Mouse (Mus musculus) c-Kit-positive CD71-positive TER-119-positive erythroid progenitor cells, embryonic 14.5 days (primary cell): ENCODE measurements around the gene Grip1.
"Not testable (repeated sequence)": the region's sequence is repeated elsewhere in the genome, so short reads cannot be mapped to it uniquely, and the experiment has no call there.

Source experiments
- DNase-seq: peaks from one replicate; pipeline ENCODE4 v3.0.0-alpha.2; 2013; ENCODE audit warnings: low spot score

The Grip1 gene

DNA sequence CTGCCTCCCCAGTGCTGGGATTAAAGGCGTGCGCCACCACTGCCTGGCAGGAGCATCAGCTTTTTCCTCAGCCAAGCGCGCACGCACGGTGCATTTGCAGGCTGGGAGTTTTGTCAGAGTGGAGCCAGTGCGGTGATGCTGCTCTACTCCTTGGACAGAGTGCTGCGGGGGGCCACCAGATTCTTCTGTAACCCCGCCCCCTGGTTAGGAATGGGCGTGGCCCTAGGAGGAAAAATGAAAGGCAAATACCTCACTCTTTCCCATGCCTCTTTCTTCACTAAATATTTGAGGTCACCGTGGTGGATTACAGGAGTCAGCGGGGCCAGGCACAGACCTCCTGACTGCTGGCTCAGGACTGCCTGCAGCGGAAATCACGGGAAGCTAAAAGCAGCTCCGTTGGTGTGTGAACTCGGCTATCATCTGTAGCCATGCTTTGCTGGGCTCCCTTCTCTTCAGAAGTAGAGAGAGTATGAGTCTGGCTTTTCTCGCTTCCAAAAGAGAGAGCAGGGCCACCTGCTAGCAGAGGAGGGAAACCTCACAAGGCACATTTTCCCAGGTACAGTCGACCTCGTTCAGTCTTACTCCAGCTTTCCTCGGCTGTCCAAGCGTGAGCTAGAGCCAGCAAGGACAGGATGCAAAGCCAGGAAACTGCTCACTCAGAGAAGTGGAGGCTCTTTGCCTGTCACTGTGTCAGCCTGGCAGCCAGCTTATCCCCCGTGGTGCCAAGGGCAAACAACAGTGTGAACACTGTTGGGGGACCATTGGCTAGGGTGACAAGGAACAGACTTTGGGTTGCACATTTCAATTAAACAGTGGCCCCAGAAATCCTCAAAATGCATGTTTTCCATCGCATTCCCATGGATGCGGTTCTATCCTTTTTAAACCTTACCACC, 607.9 kb downstream of the Grip1 start:
- no peak for DNase-seq

DNA sequence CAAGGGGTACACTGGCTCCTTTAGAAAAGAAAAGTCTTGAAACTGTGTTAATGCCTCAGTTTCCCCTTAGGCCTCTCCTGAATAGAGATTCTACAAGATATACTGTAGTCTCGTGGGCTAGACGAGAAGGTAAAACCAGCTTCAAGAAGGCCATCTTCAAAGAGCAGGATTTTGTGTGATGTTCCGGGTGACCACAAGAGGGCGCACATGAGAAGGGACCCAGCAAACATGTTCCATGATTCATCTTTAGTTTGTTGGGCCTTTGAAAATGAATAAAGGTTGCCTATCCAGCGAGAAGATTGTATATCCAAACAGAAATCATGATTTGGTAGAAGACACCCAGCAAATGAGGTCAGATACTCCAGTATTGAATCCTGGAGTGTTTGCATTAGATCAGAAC, 610.8 kb downstream of the Grip1 start:
- peak; percentile 50 for DNase-seq

DNA sequence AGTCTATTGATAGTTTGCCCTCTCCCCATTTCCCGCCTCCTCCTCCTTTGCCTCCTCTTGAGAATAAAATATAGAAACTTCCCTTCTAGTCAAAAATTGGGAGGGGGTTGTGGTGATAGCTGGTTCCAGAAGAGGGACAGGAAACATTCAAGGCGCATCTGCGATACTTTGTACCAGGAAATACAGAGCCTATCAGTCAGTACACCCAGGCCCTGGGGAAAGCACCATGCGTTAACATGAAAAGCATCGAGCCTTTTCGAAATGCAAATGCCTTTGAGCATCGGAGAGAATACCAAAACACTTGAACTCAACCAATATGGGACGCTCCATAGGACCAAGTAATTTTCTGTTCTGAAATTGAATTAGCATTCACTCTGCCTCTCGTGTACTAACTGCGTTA, 612.7 kb downstream of the Grip1 start:
- DNase-seq, result no peak

DNA sequence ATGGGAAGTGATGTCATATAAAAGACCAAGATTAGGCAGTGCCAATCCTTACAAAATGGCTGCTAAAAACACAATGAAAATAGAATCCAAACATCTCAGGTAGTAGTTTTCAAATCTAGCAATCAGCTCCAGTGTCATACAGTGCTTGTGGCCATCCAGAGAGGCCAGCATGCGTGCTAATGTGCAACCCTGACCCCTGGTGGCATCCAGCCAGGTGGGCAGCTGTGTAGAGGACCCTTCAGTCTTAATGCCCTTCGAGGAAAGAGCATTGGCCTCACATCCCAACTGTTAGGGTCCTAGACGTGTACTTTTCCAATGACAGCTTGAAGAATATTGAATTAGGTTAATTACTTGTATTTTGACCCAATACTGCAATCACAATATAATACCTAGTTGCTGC, 624.2 kb downstream of the Grip1 start:
- DNase-seq, result no peak

DNA sequence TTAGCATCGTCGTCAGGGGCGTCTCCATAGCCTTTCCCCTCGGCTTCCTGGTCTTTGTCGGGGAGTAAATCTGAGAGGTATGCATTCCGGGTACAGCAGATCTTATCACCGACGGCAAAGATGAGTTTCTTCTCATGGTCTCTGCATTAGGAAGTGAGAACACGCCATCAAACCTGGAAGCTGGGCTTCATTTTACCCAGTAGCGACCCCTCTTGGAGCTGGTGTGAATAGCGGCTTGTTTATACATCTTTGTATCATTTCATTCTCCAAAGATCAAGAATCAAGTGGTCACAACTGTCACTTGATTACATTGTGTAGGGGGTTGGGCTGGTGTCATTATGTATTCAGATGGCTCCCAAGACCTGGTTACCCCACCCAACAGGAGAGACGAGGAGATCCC, 638.9 kb downstream of the Grip1 start:
- DNase-seq, result no peak

DNA sequence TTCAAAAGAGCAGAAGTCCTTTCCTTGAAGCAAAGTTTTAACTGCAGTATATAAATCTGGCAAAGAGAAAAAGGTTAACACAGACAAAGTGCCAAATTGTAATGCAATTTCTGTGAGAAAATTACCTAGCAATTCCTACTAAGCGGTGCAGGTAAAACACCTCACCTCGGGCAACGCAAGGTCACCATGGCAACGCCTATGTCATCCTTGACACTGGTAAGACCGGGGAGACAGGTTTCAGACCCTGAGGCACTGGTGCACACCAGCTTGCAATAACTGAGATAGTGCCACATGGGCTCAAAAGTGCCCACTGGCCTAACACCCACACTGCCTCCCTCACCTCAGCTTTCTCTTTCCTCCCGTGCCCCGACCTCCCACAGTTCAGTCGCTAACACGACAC, 641.5 kb downstream of the Grip1 start:
- no peak for DNase-seq

DNA sequence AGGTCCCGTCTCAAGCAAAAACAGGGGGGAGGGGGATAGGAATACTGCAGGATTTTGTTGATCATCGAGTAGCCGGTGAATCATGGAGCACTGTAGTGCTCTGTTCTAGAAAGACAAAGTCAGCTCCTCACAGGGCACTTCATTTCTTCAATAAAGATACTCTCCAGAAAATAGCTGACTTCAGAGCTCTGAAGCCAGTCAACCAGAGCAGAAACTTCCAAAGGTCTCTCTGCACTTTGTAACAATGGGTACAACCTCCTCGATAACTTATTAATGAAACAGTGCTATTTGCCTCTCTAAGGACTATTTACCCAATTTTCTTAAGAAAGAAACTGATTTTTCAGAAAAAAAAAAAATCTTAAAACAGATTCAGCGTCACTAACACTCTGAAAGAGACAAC, 642.1 kb downstream of the Grip1 start:
- DNase-seq, result no peak

DNA sequence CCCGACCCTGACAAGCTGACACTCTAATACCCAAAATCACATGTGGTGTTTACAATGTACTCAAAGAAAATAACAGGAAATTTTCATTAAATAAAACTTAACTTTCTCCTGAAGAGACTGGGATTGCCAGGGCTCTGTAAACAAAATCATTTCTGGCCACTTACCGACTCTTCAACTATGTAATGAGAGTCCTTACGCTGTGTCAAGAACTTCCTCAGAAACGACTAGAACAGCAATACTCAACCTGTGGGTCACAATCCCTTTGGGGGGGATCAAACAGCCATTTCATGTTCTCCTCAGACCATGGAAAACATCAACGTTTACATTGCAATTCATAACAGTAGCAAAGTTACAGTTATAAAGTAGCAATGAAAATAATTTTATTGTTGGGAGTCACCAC, 643.9 kb downstream of the Grip1 start:
- no peak for DNase-seq

DNA sequence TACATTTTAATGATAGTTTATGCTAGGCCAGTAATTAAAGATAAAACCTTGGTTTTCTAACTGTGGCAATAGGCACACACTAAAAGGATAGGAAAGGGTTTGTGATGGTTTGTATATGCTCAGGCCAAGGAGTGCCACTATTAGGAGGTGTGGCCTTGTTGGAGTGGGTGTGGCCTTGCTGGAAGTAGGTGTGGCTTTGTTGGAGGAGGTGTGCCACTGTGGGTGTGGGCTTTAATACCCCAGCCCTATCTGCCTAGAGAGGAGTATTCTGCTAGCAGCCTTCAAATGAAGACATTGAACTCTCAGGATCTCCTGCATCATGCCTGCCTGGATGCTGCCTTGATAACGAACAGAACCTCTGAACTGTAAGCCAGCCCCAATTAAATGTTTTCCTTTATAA, 647.2 kb downstream of the Grip1 start:
- no peak for DNase-seq

DNA sequence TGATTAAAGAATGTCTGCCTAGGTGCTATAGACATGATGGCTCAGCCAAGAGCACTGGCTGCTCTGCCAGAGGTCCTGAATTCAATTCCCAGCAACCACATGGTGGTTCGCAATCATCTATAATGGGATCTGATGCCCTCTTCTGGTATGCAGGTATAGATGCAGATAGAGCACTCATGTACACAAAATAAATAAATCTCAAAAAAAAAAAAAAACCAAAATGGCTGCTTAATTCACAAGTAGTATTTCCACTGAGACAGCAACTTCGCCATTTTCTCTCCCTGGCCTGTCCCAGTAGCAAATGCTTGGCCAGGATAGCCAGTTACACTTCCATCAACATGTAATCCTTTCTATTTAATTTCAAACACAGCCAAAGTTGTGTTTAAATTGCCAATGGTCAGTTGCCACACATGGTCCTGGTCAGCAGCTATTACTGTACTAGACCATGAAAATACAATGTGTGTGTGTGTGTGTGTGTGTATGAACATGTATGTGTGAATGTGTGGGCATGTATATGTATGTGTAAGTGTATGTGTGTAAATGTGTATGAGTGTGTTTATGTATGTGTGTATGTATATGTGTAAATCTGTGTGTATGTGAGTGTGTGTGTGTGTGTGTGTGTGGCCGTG, 658.2 kb downstream of the Grip1 start:
- DNase-seq, result no peak

DNA sequence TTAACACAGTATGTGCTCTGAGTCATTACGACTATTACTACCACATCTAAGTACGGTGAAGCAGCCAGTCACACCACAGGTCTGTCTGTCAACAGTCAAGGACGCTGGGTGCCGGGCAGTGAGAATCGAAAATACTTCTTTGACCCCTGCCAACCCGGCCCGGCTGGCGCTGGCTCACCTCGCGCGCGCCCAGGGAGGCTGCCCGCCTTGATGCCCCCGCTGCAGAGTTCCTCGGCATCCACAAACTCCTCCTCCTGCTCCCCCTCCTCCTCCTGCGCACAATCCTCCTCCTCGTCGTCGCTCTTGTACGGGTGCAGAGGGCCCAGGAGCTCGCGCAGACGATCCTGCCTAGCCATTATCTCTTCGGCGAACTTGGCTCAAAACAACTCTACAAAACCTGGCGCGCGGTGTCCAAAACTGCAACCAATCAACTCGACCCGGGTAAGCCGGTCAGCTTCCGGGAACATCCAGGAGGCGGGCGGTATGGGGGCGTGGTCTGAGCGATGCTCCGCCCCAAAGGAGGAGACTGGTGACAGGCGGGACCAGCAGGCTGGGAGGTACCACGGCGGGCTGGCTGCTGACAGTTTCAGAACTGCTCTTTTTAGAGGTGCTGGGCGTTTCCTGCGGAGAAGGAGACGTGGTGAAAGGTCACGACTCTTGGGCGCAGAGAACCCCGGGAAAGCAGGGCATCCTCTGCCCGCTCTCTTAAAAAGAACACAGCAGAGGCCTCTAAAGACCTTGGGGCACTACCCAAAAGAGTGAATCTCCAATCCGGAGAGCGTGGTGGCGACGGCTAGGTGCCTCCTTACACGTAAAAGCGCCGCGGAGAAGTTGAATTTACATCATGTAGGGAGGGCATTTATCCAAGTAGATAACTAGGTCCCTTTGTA, 659.1 kb downstream of the Grip1 start, which contains the start of gene Helb:
TSS of gene Helb (minus strand) at position 481 of the 890 bp plus-strand sequence.
- peak; percentile 98 for DNase-seq

DNA sequence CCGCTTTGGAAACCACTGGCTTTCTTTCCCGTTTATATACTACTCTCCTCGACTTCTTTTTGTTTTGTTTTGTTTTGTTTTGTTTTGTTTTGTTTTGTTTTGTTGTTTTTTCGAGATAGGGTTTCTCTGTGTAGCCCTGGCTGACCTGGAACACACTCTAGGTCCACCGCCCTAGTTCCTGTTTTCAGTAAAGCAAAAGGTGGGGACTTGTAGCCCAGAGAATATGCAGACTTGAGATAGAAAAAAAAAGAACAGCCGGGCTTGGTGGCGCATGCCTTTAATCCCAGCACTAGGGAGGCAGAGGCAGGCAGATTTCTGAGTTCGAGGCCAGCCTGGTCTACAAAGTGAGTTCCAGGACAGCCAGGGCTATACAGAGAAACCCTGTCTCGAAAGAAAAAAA, 659.9 kb downstream of the Grip1 start:
- DNase-seq, result not testable (repeated sequence)

DNA sequence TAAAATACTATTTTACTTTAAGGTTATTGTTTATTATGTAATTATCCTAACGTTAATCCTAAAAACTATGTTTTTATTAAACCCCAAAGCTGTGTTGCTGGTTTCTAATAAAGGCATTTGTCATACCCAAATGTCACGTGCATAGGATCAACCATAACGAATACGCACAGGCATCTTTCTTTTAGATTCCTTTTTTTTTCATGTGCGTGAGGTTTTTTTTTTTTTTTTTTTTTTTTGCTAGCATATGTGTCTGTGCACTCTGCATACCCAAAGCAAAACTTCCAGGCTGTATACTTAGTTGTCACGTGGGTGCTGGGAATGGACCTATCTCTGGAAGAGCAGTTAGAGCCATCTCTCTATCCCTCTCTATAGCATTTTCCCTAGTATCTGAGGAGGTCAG, 660.4 kb downstream of the Grip1 start:
- DNase-seq, result no peak

DNA sequence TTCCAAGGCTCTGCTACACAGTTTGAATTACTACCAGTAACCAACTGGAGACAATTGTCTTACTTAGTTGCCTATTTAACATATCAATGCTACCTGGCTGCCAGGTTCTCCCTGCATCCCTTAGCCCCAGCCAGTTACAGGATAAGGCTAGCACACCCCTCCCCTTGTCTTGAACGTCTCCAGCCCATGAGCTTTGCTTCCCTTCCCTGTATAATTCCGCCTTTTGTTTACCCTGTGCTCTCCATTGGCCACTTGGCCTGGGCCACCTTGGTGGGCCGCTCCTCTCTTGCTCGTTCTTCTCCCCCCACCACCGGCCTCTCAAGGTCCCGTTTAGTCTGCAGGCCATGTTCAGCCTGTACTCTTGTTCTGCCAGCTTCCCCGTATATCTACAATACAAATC, 660.9 kb downstream of the Grip1 start:
- DNase-seq, result no peak

DNA sequence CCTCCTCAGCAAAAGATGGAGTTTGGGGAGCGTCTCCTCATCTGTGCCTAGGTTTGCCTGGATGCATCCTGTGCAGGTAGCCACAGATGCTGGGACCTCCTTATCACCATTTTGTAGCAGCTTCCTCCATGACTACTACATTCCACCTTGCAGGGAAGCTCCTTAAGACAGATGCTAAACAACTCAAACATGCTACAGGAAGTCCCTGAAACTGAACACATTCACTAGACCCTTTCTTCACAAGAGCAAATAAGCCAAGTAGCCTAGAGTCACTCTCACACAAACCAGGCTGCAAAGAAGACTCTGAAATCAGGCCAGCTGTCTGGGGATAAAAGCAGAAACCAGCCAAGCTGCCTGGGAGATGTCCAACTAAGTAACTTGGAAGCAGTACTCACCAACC, 661.6 kb downstream of the Grip1 start:
- DNase-seq, result no peak

DNA sequence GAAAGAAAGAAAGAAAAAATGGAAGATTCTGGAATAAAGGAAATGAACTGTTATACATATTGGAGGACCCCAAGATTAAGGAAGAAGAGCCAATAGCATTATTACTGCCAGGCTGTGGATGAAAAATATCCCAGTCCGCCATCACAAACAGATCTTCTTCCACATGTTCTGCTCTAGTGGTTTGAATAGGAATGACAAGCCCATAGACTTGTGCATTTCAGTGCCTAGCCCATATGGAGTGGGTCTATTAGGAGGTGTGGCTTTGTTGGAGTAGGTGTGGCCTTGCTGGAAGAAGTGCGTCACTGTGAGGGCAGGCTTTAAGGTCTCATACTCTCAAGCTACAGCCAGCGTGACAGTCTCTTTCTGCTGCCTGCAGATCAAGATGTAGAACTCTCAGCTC, 670.1 kb downstream of the Grip1 start:
- no peak for DNase-seq

DNA sequence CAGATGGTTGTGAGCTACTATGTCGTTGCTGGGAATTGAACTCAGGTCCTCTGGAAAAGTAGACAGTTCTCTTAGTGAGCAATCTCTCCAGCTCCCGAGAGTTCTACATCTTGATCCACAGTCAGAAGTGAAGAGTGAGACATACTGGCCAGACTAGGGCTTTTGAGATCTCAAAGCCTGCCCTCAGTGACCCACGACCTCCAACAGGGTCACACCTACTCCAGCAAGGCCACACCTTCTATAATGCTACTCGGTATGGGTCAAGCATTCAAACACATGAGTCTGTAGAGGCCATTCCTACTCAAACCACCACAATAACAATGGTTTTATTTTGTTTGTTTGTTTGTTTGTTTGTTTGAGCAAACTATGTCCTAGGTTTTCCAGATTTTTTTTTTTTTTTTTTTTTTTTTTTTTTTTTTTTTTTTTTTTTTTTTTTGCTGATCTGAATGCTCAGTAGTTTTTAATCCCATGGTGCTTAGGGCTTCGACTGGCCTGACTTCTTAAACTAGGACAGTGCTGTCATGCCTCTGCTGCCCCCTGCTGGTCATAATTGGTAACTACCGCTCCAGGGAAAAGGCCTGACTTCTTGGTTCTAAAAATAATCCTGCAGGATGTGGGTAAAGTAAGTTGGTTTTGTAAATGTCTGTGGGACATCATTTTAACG, 671.3 kb downstream of the Grip1 start:
- peak; percentile 67 for DNase-seq

DNA sequence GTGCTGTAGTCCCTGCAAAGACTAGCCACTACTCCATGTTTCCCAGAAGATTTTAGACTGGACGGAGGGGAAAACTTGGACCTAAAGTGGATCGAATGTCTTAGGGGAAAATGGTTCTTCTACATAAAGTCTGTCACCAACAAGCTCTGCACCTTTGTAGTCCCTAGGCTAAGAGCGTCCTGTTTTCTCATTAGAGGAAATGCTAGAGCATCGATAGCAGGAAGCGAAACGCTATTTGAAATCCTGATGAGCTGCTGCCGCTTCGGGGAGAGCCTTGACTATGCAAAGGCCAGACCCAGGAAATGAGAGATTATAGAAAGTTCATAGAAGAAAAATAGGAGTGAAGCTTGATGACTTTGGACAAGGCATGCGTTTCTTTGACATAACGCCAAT, 671.8 kb downstream of the Grip1 start:
- no peak for DNase-seq

DNA sequence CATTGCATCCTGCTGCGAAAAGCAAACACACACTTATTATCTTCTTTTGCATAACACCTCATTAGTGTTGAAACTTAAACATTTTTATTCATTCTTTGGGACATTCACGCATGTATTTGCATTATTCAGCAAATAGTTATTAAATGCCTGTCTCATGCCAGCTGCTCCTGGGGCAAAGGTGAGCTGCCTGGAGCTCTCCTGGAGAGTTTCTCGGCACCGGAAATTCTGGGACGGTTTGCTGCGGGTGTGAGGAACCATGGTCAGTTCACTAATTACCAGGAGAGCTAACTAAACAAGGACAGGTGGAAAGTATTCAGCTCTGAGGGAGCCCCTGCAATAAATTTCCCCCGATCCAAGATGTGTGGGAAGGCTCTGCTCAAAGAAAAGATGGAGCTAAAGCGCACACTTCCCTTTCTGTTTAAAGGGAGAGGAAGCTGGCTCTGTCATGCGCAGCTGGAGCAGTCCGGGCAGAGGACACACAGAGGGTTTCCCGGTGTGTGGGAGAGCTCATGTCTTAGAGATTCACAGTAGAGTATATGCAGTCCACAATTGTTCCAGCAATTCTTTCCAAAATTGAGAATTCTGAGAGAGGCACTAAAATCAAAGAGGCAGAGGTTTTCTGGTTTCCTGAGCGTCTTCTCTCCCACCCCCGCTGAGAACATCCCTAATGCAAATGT, 675.1 kb downstream of the Grip1 start:
- no peak for DNase-seq

DNA sequence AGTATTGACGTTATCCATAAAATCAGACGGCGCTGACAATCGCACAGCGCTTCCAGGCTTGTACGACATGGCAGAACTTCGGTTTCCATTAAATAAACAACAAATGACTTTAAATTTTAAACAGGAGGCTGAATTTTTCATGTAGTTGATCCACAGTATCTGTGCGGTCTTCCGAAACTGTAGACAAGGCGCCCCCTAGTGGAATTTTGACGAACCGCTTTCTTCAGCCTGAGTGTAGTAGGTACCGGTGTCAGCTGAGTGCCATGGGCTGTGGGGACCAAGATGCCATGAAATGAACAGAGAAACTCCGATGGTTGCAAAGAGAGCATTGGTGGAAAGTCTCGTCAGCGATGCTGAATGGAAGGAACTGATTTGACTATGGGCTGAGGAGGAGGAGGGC, 677.0 kb downstream of the Grip1 start:
- peak; percentile 38 for DNase-seq

DNA sequence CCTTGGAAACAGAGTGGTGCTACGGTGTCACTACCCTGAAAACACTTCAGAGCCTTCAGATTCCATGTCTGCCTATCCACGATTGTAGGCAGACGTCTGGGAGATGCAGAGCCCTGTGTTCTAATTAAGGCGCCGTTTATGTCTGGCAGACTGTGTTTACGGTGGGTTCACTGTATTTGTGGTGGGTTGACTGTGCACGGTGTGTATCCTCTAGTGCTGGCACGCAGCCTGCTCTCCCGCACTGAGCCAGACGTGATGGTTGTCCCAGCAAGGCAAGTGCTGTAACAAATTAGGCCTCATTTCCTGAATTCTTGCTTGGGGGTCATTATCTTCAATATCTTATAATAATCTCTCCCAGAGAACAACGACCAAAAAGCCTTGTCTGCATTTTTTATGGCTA, 680.1 kb downstream of the Grip1 start:
- DNase-seq, result no peak
